Mouse (Mus musculus) heart, embryonic 13.5 days (tissue): ENCODE data around the gene Hoxd10. TPM values are rescaled to one million over a fixed set of nuclear protein-coding genes. Genes with fewer than 3 reads are reported as not detected.

Experiments used
- ATAC-seq: fragments of 200-750 bp; cut with Nextera tagmentation; 2 replicates; pipeline ENCODE4 v1.8.0; 2017; ENCODE audit warnings: moderate TSS enrichment; ENCODE audit not compliant: insufficient number of reproducible peaks, low FRiP score, low TSS enrichment; ENCODE audit errors: extremely low read depth
- H3K27ac ChIP-seq: fragments of 300-500 bp; sonication (generic); replicated peaks from 2 replicates; pipeline ENCODE4 v1.5.1; 2015; ENCODE audit warnings: moderate library complexity, mild to moderate bottlenecking, inconsistent platforms
- H3K27me3 ChIP-seq: fragments of 300-500 bp; sonication (generic); replicated peaks from 2 replicates; pipeline ENCODE4 v1.6.1; 2015; ENCODE audit warnings: mild to moderate bottlenecking, inconsistent platforms
- H3K36me3 ChIP-seq: fragments of 300-500 bp; sonication (generic); 2 replicates; pipeline ENCODE4 v1.6.1; 2015; ENCODE audit warnings: mild to moderate bottlenecking, inconsistent platforms
- H3K4me1 ChIP-seq: fragments of 300-500 bp; sonication (generic); 2 replicates; pipeline ENCODE4 v1.6.1; 2015; ENCODE audit warnings: inconsistent platforms
- H3K4me2 ChIP-seq: fragments of 300-500 bp; sonication (generic); 2 replicates; pipeline ENCODE4 v1.6.1; 2015; ENCODE audit warnings: inconsistent platforms, mild to moderate bottlenecking, moderate library complexity
- H3K4me3 ChIP-seq: fragments of 300-500 bp; sonication (generic); 2 replicates; pipeline ENCODE4 v1.5.1; 2015; ENCODE audit warnings: moderate library complexity, mild to moderate bottlenecking, inconsistent platforms
- H3K9ac ChIP-seq: fragments of 300-500 bp; sonication (generic); 2 replicates; pipeline ENCODE4 v1.6.1; 2015; ENCODE audit warnings: inconsistent platforms, mild to moderate bottlenecking, moderate library complexity
- H3K9me3 ChIP-seq: fragments of 300-500 bp; sonication (generic); 2 replicates; pipeline ENCODE4 v1.6.1; 2016; ENCODE audit warnings: inconsistent platforms
- WGBS: fragments of 180-500 bp; shearing (Covaris S2); methylation state at CpG from one replicate; pipeline ENCODE4 v1.1.7; 2015; ENCODE audit warnings: mixed read lengths; 5-methylcytosine and 5-hydroxymethylcytosine counted together
- polyA plus RNA-seq: library from polyadenylated mRNA; unstranded; fragments of >200 nt; fragmentation: Nextera tagmentation; extraction: Ambion mirVana; gene quantifications from 2 replicates; pipeline ENCODE4 v1.2.1, GENCODE M21; 2015

The Hoxd10 gene
- polyA plus RNA-seq, 1 experiment from 2014 or later, result 0.08 TPM

DNA sequence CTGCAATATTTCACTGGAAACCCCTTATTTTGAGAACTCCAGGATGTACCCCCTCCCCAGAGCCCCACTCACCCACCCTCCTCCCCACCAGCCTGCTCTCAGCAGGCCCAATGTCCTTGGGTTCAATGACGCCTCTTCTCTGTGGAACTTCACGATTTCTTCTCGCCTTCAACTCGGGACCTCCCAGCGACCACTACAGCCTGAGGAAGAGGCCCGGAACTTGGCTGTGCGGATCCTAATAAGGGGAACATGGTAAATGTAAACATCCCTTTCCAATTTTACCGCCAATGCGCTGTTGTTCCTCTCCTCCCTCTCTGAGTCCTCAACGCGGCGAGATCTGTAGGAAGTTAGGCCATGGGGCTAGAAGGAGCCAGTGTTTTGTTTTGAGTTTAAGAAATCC lies 7.6 kb upstream of the Hoxd10 start:
- no peak for ATAC-seq
- under 1% methylated on average over 12 of the region's 12 CpGs for WGBS

DNA sequence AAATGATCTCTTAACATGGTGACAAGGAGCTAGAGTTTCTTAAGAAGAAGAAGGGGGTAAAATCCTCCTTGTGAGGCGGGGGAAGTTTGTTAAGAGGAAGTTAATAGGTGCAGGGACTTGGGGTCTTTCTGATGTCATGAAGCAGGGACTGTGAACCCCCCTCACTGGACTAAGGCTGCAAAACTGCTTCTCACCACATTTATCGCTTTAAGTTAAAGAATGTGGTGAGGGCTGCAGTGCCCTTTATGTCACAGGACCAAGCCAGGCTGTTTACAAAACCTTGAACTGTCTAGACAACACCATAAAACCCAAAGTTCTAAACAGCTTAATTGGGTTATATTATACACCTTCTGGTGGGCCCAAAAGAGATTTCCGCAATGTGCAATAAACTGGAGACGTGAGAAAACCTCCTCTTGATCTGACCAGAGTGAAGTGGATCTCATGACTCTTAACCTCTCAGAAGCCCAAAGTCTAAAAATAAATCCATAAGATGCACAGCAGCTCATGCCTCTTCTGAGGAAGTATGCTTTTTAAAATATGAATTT lies 6.6 kb upstream of the Hoxd10 start:
- no peak overlapping the region for H3K4me3 ChIP-seq
- H3K4me2 ChIP-seq, result no peak overlapping the region
- peaks cover 14% of the 10 kb centered on the region for H3K4me1 ChIP-seq
- H3K27ac ChIP-seq, result no peak overlapping the region
- WGBS, result 11% methylated on average over 4 of the region's 4 CpGs
- no peaks in the 10 kb centered on the region for H3K36me3 ChIP-seq
- no peak for ATAC-seq
- peaks cover 99% of the 10 kb centered on the region for H3K27me3 ChIP-seq
- H3K9ac ChIP-seq, result no peak overlapping the region
- no peaks in the 10 kb centered on the region for H3K9me3 ChIP-seq

More for the DNA sequence above, 7.6 kb upstream of the Hoxd10 start:
- H3K4me3 ChIP-seq, result no peak overlapping the region
- no peaks in the 10 kb centered on the region for H3K9me3 ChIP-seq
- H3K4me1 ChIP-seq, result peaks cover 22% of the 10 kb centered on the region
- H3K27ac ChIP-seq, result no peak overlapping the region
- H3K27me3 ChIP-seq, result peaks cover 99% of the 10 kb centered on the region
- H3K36me3 ChIP-seq, result no peaks in the 10 kb centered on the region
- H3K9ac ChIP-seq, result no peak overlapping the region
- H3K4me2 ChIP-seq, result no peak overlapping the region

DNA sequence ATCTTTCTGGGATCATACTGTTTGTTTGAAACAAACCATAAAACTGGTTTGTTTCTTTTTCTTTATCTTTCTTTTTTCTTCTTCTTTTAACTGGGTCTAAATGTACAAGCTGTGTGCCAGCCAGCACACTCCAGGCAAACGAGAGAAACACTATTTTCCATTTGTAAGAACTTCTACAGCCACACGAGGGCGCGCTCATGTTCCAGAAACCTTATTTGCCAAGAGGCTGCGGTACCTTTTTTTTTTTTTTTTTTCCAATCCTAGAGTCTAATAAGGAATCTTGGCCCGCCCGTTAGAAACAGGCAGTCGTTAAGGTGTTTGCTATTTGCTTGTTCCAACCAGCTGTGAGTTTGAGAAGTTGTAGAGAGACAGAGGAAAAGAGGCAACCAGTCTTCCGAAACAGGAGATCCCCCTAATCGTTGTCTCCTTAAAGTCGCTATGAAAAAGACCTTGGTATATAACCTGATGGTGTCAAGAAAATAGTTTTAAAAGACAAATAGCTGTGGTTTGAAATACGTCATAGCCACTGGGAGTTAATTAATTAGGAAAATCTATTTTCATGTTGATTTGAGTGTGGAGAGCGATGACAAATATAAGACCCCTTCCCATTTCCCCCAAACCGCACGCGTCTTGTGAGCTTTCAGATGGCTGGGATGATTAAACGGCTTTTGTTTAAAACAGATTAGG lies 5.3 kb upstream of the Hoxd10 start:
- Histone ChIP-seq H3K4me2 (no peak overlapping the region), H3K9ac (no peak overlapping the region)

DNA sequence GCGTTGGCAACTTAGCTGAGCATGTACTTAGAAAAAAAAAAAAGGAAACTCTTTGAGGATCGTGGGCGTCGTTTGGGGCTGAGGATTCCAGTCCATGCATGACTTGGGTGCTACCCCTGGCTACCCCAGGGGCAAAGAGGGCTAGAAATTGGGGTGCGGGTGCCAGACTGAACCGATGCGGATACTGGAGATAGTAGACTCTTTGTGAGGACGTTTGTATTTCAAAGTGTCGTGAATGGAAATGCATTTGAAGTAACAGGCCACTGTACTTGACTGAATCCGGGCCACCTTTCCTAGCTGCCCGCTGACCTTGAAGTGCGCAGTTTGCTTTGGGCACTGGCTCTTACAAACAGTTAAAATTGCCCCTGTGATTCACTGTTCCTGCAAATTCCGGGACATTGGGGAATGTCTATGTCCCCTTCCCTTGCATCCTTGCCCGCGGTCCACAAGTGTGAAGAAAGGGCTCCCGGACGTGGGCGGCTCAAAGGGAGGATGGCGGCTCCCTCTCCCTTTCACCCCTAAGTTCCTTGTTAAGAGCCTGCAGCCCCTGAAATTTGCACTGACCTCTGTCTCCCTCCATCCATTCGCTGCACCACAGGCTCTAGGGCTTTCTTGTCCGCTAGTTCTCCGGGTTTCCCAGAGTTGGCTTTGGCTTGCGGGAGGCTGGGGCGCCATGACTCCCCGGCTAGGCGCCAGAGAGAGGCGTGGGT lies 4.6 kb upstream of the Hoxd10 start:
- Histone ChIP-seq H3K4me3 (no peak overlapping the region), H3K36me3 (no peaks in the 10 kb centered on the region), H3K9ac (no peak overlapping the region)

More for the DNA sequence above, 5.3 kb upstream of the Hoxd10 start:
- ATAC-seq, result no peak
- Histone ChIP-seq H3K4me1 (peaks cover 16% of the 10 kb centered on the region), H3K4me3 (no peak overlapping the region), H3K27ac (no peak overlapping the region), H3K9me3 (no peaks in the 10 kb centered on the region), H3K36me3 (no peaks in the 10 kb centered on the region), H3K27me3 (peaks cover 96% of the 10 kb centered on the region)
- 6% methylated on average over 17 of the region's 17 CpGs for WGBS

DNA sequence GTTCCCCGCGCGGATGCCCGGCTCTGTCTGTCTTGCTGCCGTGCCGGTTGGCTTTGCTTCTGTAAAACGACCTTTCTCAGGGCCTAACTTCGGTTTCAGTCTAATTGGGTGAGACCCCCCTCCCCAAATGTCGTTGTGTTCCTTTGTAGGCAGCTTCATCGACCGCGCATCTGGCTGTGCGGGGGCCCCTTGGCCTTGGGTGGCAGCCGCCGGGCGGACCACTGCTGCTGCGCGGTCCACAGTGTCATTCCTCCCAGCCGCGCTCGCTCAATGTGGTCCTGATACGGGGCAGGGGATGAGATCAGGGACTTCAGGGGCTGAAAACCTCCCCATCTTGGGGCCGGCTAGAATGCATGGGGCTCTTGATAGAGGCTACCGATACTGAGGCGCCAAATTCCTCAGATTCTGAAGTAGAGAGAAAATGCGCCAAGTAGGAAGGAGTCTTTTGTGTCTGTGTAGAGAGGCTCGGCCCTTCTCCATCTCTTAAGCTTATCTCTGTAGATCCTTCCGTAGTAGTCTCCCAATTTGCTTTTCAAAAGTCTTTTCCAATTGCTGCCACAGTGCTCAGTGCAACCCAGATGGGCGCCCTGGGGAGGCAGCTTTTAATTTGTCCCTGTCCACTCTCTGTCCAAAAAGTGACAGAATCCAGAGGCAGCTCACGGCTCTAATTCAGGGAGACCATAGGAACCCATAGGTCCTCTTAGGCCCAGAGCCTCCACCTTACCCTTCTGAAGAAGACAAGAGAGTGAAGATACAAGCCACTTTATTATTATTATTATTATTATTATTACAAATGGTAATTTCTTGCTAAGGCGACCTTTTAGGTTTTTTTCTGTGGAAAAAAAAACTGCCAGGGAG lies 3.8 kb upstream of the Hoxd10 start:
- H3K4me2 ChIP-seq, result no peak overlapping the region
- peaks cover 96% of the 10 kb centered on the region for H3K27me3 ChIP-seq
- H3K36me3 ChIP-seq, result no peaks in the 10 kb centered on the region
- WGBS, result 2% methylated on average over 31 of the region's 31 CpGs
- peaks cover 9% of the 10 kb centered on the region for H3K4me1 ChIP-seq
- H3K9me3 ChIP-seq, result no peaks in the 10 kb centered on the region
- no peak overlapping the region for H3K9ac ChIP-seq
- no peak overlapping the region for H3K27ac ChIP-seq
- no peak for ATAC-seq
- H3K4me3 ChIP-seq, result no peak overlapping the region

More for the DNA sequence above, 4.6 kb upstream of the Hoxd10 start:
- H3K27ac ChIP-seq, result no peak overlapping the region
- peaks cover 13% of the 10 kb centered on the region for H3K4me1 ChIP-seq
- ATAC-seq, result no peak
- no peak overlapping the region for H3K4me2 ChIP-seq
- 2% methylated on average over 27 of the region's 27 CpGs for WGBS
- no peaks in the 10 kb centered on the region for H3K9me3 ChIP-seq
- H3K27me3 ChIP-seq, result peaks cover 96% of the 10 kb centered on the region

DNA sequence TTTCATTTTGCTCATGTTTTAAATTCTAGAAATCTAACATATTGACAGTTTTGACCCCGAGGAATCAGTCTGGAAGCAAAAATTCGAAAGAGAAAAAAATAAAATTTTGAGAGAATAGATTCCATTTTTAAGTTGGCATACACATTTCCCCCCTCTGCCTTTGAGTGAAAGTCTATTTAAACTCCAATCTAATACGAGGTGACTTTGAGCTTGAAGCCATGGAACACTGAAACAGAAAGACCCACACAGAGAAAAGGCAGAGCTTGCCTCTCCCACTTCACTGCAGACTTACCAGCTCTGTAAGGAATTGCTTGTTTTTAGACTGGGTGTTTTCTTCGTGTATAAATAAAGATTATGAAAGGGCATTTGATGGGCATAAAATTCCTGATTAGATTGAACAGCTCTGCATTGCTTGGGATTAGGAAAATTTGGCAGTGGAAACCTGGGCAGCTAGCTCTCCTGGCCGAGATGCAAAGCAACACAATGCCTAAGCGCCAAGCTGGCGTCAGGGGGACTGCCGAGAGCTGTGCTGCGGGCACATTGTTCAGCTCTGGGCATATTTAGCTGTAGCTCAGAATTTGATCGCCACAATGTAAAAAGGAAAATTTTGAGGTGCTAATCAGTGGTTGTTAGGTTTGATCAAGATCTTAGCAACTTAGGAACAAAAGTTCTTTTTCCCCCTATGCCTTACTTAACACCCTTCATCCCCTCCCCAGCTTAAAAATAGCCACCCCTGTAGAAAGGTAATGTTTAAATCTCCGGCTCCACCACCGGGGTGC lies 2.7 kb upstream of the Hoxd10 start:
- Histone ChIP-seq H3K27me3 (peaks cover 96% of the 10 kb centered on the region), H3K4me3 (no peak overlapping the region), H3K27ac (no peak overlapping the region), H3K9me3 (no peaks in the 10 kb centered on the region), H3K4me1 (peaks cover 8% of the 10 kb centered on the region), H3K9ac (no peak overlapping the region), H3K36me3 (no peaks in the 10 kb centered on the region), H3K4me2 (no peak overlapping the region)
- WGBS, result 5% methylated on average over 12 of the region's 12 CpGs
- no peak for ATAC-seq

DNA sequence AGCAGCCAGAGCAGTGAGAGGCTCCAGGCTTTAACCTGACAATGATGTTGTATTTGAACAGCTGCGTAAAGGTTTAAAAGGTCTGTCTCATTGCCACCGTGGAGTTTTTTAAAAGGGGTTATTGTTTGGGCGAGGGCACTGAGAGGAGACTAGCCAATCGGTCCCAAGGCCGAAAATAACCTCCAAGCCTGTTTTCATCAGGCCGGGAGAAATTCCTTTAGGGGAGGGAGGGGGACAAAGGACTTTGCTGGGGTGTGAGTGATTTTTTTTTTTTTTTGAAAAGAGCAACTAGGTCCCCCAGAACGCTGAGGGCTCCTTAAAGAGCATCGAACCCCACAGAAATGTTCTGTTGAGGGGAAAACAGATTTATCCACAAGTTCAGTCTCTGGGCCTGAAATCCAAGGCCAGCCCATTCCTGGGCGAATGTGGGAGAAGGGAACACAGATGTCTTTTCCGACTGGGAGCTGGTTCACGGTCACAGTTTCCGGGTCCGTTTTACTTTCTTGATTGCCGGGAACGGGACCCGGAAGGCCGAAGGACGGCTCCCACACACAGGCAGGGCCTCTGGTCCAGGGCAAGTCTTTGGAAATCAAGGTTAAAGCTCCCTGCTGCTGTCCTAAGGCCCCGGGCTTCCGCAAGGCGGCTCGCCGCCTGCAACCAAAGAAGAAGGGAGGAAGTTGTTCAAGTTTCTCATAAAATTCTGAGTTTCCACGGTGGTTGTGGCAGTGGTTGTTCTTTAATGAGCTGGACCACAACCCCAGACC lies 2.0 kb upstream of the Hoxd10 start:
- Histone ChIP-seq H3K27me3 (peaks cover 96% of the 10 kb centered on the region), H3K9me3 (no peaks in the 10 kb centered on the region), H3K27ac (no peak overlapping the region), H3K36me3 (no peaks in the 10 kb centered on the region), H3K4me3 (no peak overlapping the region), H3K4me2 (no peak overlapping the region), H3K9ac (no peak overlapping the region), H3K4me1 (peaks cover 8% of the 10 kb centered on the region)
- 1% methylated on average over 24 of the region's 24 CpGs for WGBS
- ATAC-seq, result no peak

DNA sequence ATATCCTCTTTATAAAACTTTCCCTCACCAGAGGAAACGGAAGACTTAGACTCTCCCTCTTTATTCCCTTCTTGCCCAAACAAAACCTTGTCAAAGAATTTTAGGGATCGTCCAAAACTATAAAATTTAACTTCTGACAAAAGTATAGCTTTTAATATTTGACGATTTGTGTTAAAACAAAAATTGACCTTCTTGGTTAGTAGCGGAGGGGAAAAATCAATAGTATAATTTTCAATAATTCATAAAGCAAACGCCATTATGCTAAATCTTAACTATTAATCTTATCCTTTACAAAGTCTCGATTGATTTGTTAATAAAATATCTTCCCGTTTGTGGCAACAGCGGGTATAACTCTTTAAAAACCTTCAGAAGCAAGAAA lies 1.4 kb upstream of the Hoxd10 start:
- no peak overlapping the region for H3K4me2 ChIP-seq
- no peaks in the 10 kb centered on the region for H3K36me3 ChIP-seq
- no peak for ATAC-seq
- no peak overlapping the region for H3K9ac ChIP-seq
- peaks cover 8% of the 10 kb centered on the region for H3K4me1 ChIP-seq
- no peaks in the 10 kb centered on the region for H3K9me3 ChIP-seq
- no peak overlapping the region for H3K4me3 ChIP-seq
- H3K27ac ChIP-seq, result no peak overlapping the region
- 5% methylated on average over 8 of the region's 8 CpGs for WGBS
- peaks cover 96% of the 10 kb centered on the region for H3K27me3 ChIP-seq

DNA sequence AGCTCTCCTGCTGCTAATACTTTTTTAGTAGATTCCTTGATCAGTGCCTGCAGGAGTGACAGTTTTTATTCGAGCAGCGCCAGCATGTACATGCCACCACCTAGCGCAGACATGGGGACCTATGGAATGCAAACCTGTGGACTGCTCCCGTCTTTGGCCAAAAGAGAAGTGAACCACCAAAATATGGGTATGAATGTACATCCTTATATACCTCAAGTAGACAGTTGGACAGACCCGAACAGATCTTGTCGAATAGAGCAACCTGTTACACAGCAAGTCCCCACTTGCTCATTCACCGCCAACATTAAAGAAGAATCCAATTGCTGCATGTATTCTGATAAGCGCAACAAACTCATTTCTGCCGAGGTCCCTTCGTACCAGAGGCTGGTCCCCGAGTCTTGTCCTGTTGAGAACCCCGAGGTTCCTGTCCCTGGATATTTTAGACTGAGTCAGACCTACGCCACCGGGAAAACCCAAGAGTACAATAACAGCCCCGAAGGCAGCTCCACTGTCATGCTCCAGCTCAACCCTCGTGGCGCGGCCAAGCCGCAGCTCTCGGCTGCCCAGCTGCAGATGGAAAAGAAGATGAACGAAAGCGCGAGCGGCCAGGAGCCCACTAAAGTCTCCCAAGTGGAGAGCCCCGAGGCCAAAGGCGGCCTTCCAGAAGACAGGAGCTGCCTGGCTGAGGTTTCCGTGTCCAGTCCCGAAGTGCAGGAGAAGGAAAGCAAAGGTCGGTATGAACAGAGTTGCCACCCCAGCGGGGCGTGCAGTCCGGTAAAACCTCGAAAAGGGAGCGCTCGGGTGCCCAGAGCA lies 477 bp downstream of the Hoxd10 start:
- Histone ChIP-seq H3K27me3 (peaks cover 97% of the 10 kb centered on the region), H3K4me1 (peaks cover 8% of the 10 kb centered on the region), H3K4me3 (no peak overlapping the region), H3K9ac (no peak overlapping the region), H3K9me3 (no peaks in the 10 kb centered on the region), H3K4me2 (no peak overlapping the region), H3K27ac (no peak overlapping the region), H3K36me3 (no peaks in the 10 kb centered on the region)
- 4% methylated on average over 35 of the region's 35 CpGs for WGBS
- no peak; the same call in 1 of the 2 replicates for ATAC-seq
